Mouse (Mus musculus): ENCODE results near the gene Ugt1a10.

Gene Ugt1a10

DNA sequence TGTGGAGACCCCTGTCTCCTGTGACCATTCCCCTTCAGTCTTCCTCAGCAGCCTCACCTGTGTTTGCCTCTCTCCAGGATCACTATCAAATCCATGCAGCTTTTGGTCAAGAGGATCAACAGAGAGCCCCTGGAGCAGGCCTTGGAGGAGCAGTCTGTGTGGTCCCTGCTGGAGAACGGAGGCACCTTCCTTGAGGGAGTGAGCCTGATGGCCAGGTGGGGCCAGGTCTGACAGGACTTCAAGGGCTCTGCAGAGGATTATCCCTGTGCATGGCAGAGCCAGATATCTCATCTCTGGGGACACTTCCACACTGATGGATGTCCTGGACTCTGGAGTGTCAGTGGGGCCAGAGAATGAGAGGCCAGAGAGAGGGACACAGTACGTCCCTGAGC lies 200.3 kb downstream of the Ugt1a10 start:
- no peak for DNase-seq (ENCODE audit: low spot score in 2 of 2)

DNA sequence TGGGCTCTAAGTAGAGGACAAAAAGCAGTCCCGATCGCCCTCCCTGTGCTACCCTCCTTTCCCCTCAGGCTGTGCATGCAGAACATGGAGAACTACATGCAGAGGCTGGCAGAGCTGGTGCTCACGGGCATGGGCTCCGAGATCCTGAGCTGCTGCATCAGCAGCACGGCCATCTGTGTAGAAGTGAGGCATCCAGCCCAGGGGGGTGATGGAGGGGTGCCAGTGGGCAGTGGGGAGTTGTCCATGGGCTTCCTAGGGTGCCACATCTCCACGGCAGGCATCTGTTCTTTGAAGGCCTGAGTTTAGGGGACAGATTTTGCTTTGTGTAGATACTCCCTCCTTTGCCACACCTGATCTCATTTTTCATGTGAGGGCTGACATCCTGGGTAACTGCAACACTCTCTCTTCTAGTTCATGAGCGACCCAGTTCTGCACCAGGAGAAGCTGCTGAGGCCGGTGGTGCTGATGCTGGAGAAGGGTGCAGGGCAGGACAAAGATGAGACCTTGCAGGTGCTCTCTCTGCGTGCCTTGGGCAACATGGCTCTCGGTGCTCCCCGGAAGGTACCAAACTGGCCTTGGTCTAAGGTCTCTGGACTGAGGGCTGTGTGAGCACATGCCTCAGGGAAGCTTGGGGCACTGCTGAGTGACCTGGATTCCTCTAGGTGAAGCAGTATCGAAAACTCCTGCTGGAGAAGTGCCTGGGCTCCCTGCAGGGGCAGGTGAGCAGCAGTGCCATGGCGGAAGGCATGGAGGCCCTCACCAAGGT lies 201.0 kb downstream of the Ugt1a10 start:
- no peak for DNase-seq (ENCODE audit: low spot score in 2 of 2)

DNA sequence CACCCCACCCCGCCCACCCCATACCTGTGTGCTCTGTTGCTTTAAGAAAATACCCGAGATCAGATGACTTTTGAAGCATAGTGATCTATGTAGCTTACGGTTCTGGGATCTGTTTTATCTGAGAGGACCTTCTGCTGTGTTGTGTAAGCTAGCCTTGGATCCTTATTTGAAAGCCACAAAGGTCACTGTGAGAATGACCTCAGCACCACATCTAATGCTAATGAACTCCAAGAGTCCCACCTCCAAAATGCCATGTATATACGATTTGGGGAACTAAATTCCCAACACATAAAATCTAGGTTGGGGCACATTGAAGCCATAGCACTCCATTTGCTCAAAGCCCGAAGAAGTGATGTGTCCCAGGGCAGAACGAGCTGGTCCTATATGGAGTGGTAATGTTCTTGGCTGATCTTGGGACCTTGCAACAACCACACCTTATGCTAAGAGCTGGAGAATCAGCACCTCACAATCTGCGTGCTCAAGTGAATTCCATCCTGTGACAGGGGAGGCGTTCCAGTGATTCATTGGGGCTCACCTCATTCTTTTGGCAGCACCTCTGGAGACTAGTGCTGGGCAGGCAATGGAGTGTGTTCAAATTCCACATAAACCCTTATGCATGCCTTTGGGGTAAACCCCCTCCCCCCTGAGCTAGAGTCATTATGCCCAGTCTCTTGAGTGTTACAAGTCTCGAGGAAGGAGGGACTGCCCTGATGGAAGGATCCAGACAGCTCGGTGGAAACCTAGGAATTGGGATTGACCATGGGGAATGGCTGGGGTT lies 201.9 kb downstream of the Ugt1a10 start:
- DNase-seq (ENCODE audit: low spot score in 2 of 2), result no peak

DNA sequence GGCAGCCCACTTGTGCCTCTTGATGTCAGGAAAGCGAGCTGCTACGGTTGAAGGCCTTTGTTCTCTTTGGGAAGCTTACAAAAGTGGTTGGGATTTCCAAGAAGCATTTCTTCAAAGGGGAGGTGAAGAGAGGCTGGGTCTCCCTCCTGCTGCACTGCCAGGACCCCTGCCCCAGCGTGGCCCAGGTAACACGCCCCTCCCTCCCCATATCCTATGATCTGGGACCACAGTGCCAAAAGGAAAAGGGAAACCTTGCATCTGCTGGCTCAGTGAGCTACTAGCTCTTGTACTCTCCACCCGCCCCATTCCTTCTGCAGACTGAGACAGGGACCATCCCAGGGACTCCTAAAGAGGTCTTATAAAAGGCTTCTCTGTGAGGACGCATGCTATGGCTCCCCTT lies 202.5 kb downstream of the Ugt1a10 start:
- DNase-seq (ENCODE audit: low spot score in 2 of 2), result no peak

DNA sequence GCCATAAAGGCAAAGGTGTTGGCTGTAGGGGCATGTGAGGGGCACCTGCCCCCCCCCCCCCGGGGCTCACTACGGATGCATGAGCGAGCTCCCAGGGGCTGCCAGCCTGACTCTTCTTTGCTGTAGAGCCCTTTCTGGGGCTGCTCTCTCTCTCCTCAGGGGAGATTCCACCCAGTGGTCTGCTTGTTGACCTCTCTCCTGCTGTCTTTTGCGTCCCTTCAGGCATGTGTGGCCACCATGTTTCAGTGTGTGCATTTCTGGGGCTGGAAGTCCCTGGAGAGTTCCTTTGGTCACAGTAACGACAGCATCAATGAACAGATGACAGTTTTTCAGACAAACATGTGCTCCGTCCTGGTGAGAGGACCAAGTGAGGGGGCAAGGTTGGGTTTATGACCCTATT lies 203.2 kb downstream of the Ugt1a10 start:
- DNase-seq (ENCODE audit: low spot score in 2 of 2), result no peak

DNA sequence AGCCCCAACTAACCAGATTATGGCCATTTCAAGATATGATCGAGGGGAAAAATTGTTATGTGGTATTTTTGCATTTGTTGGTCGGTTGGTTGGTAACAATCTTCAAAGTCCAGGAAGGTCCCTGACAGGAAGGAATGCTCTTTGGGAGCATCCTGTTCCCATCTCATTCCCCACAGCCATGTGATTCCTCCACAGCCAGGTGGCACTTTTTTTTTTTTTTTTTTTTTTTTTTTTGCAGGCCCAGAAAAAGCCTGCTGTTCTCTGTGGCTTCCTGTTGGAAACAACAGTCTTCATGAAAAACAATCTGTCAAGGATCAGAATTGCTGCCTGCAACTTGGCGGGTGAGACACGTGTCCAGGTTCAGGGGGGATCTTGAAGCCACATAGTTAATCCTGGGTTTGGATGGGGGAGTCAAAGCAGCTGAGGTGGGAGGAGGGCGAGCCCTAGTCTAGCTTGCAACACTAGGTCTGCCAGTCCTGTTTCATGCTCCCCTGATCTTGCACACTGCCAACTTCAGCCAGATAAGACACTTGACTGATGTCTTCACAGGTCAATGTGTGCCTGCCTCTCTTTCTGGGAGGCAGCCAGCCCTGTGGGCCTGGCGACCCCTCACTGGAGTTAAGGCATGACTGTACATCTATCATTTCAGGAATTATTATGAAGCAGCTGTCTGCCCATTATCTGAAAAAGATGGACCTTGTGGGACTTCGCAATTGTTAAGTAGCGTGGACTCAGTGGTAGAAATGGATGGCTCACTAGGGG lies 203.9 kb downstream of the Ugt1a10 start:
- no peak for DNase-seq (ENCODE audit: low spot score in 2 of 2)

DNA sequence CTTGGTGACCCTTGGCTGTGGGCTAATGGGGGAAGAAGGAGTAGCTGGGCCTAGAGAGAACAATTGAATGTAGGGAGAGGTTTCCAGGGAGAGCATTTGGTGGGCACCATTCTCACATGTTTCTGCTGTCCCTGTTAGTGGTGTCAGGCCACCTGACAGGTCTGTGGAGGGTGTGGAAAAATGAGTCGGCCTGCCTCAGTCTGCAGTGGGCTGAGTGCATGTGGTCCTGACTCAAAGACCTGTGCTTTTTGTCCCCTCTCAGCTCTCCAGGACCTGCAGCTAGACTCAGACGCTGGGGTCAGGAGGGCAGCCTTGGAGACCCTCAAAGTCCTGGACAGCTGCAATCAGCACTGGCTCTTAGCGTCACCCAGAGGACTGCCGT lies 204.4 kb downstream of the Ugt1a10 start:
- no peak for DNase-seq (ENCODE audit: low spot score in 2 of 2)

DNA sequence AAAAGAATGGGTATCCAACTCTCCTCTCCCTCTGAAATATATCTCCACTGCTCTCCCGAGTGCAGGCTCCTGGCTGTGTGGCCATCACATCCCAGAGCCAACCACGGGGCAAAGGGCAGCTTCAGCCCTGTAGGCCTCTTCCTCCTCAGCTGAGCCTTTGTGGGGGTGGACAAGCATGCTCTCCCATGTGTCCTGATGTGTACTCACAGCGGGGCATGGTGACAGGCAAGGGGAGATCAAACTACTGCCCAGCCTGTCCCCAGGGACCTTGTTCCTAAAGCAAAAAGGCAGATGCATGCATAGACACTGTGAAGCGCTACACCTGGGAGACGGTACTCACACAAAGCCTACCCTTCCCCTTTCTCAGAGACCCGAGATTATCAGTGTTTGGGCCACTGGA lies 204.9 kb downstream of the Ugt1a10 start:
- DNase-seq (ENCODE audit: low spot score in 2 of 2), result no peak

DNA sequence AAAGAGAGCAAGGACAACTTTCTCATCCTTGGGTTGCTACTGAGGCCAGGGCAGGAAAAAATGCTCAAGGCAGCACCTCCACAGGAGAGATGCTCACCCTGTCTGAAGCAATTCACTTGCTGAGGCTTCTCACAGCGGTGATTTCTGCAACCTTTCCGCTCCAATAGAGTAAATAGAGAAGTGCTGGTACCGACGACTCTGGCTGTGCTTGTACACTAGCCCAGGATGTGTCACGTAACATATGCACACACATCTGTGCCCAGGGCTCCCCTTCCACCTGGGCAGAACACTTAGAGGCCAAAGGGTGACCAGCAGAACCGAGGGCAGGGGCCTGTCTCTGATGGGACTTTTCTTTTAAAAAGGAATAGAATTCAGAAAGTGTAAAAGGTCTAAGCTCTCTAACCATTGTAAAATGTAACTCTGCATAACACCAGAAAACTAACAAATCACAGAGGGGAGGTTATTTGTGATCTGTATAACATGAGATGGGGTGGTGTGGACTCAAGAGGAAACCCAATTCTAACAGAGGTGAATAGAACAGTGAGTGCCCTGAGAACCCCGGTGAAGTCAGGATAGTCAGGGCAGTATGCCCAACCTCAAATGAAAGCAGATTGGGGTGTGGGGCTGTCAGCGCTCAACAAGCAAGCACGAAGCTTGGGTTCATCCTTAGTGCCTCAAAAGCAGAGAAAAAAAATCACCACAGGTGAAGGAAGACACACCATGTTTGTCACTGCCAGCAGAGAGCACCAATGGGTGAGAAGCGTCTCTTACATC lies 205.6 kb downstream of the Ugt1a10 start:
- no peak for DNase-seq (ENCODE audit: low spot score in 2 of 2)

DNA sequence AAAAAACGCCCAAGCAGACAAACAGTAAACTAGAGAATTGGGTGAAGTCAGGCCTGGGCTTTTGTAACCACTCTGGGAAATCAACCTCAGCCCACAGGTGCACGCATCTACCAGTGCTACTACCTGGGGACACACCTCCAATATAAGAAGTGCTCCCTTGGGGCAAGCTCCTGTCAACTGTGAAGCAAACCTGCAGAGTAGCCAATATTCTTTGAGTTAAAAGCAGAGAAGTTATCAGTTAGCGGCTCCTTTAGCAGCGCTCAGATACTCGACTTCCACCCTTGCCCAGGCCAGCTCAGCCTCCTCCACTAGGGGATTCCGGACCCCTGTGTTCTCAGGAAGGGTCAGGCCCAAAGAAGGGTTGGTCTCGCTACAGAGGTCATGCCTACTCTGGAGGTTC lies 206.5 kb downstream of the Ugt1a10 start:
- DNase-seq (ENCODE audit: low spot score in 2 of 2), result no peak

DNA sequence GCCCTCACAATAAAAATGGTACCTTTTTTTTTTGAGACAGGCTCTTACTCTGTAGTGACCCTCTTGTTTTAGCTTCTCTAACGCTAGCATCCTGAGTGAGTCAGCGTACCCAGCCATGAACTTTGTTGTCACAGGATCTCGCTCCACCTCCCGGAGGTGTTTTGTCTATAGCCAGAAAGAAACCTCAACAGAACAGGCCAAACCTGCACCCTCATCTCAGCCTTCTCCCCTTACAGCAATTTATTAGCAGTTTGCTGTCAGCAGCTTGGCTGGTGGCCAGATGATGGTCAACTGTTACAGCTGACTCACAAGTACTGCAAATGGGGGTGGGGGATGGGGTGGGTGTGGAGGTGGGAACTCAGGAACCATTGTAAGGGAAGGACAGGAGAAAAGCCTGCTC lies 207.1 kb downstream of the Ugt1a10 start:
- no peak for DNase-seq (ENCODE audit: low spot score in 2 of 2)

DNA sequence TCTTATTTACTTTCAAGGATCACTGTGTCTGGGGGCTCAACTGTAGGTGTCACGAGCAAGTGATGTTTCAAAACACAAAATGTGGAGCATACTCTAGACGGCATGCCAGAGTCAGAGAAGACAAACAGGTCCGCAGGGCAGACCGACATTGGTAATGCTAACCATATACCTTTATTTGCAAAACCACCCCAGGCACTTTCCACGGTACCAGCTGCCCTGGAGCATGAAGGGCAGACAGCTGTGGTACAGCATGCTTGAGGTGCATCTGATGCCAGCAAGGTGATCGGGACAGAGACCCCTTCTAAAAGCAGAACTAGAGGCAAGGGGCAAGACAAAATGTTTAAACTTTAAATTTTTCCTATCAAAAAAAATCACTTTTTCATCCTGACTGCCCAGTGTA lies 207.8 kb downstream of the Ugt1a10 start:
- no peak for DNase-seq (ENCODE audit: low spot score in 2 of 2)

DNA sequence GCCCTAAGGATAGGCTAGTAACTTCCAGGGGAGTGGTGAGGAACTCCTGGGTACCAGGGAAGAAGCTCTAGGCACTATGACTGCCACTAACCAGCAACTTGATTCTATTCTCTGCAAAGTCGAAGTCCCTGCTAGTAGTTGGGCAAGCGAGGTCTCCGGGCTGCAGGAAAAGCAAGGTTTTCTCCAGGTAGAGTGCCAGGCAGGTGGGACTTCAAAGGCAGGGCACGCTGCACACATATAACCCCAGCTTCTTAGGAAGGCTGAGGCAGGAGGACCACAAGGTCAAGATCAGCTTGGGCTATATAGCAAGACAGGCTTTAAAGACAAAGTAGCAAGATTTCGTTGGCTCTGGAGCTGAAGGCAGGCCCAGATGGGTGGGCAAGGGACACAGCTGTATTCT lies 208.6 kb downstream of the Ugt1a10 start:
- DNase-seq (ENCODE audit: low spot score in 2 of 2), result no peak

DNA sequence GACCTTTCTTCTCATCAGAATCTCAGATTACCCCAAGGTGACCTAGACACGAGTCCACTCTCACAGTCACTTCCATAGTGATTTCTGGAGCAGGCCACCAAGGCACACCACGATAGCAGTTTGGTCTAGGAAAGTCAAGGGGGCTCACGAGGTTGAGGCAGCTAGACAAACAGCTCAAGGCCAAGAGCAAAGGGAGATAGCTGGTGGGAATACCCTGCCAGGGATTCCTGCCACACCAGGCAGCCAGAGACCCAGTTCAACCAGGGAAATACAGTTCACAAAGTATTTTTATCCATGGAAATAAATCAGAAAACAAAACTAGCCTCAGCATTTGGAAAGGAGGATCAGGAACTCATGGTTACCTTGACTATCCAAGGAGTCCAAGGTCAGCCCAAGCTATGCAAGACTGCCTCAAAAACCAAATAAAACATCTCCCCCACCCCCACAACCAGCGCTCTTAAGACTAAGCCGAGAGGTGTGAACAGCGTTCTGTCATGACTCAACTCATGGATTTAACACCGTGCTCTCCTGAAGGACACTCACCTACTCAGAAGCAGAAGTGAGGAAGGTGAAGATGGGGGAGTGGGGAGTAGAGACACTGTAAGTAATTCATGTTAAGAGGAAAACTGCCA lies 209.2 kb downstream of the Ugt1a10 start:
- no peak for DNase-seq (ENCODE audit: low spot score in 2 of 2)

DNA sequence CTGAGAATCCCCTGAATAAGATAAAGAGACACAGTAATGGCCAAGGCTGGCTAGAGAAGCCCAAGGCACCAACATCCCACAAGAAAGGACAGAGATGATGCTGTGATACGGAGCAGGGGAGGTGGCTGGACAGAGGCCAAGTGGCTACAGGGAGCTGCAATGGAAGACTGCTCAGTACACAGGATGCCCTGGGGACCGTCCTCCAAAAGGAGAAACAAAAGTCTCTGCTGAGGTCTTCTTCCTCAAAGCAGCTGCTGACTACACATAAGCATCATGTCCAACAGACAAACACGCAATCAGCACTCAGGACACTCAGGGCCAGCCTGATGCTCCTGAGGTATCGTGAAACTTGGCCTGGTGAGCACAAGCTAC lies 209.7 kb downstream of the Ugt1a10 start:
- peak in 1 of 2 experiments; percentile 32 for DNase-seq (ENCODE audit: low spot score in 2 of 2)

DNA sequence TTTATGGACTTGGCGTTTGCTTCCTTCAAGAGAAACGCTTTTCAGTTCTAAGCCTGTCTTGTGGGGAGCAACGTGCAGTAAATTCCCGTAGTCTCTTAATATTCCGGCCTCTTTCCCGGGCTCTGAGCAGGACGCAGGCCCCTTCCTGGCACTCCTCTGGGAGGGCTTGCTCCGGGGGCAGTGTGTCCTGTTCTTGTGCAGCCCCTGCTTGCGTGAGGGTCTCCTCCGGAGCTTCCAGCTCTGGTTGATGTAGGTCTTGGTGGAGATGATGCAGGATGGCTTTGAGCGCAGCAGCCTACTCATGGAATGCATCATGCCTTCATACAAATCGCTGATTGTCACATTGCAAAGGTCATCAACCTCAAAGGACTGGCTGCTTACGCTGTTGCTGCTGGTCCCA lies 210.9 kb downstream of the Ugt1a10 start:
- DNase-seq (ENCODE audit: low spot score in 2 of 2), result no peak

DNA sequence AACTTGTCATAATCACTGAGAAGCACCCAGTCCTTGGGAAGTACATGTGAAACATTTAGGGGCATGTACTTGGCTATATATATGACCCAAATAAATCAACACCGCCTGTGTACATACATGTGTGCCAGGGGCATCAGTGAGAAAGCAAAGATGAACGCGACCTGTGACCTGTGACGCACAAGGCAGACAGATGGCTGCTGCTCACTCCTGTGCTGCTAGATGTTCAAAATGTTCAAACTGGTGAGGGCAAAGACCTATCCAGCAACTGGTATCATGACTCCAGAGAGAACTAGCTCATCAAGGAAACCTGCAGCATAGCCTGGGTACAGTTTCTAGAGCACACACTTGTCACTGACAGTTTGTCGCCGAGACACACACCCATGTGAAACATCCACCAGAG lies 212.3 kb downstream of the Ugt1a10 start:
- DNase-seq (ENCODE audit: low spot score in 2 of 2), result peak in 1 of 2 experiments; percentile 7

DNA sequence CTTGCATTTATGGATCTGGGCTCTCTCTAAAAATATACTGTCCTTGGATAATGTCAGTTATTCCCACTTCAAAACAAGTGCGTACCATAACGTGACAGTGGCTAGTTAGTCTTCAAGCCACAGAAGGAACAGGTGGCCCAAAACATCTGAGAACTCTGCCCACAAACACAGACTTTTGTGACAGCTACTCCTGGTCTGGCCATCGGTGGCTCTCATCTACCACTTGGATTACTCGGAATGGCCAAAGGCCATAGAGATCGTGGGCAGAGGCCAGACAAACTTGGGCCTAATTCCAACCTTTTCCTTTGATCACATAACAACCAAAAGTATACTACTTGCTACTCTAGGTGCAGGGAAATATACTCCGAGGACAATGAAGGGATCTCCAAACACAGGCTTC lies 212.9 kb downstream of the Ugt1a10 start:
- peak in 1 of 2 experiments; percentile 13 for DNase-seq (ENCODE audit: low spot score in 2 of 2)

All from frontal cortex, postnatal 14 days (tissue).